Mouse (Mus musculus) hindbrain, postnatal 0 days (tissue): Measurements from ENCODE around the gene Hsf4. TPM values are rescaled to one million over a fixed set of nuclear protein-coding genes. Genes with fewer than 3 reads are reported as not detected.
"Not testable (repeated sequence)": the region's sequence is repeated elsewhere in the genome, so short reads cannot be mapped to it uniquely, and the experiment has no call there.

Experiments used
- ATAC-seq: fragments of 200-750 bp; cut with Nextera tagmentation; 2 replicates; pipeline ENCODE4 v1.8.0; 2017; ENCODE audit warnings: mild to moderate bottlenecking, moderate TSS enrichment, moderate library complexity
- DNase-seq: peaks from one replicate; pipeline ENCODE4 v3.0.0-alpha.2; 2015; ENCODE audit warnings: low spot score
- H3K27ac ChIP-seq: fragments of 300-500 bp; sonication (generic); 2 replicates; pipeline ENCODE4 v1.5.1; 2014; ENCODE audit warnings: mild to moderate bottlenecking
- H3K27me3 ChIP-seq: fragments of 300-500 bp; sonication (generic); 2 replicates; pipeline ENCODE4 v1.6.1; 2014; ENCODE audit warnings: low read length, mixed read lengths; ENCODE audit not compliant: insufficient read depth
- H3K36me3 ChIP-seq: fragments of 300-500 bp; sonication (generic); 2 replicates; pipeline ENCODE4 v1.6.1; 2014; ENCODE audit warnings: low read length, mixed read lengths; ENCODE audit not compliant: insufficient read depth
- H3K4me1 ChIP-seq: fragments of 300-500 bp; sonication (generic); 2 replicates; pipeline ENCODE4 v1.6.1; 2014; ENCODE audit warnings: antibody characterized with exemption, low read length, mixed read lengths; ENCODE audit not compliant: insufficient read depth
- H3K4me2 ChIP-seq: fragments of 300-500 bp; sonication (generic); 2 replicates; pipeline ENCODE4 v1.6.1; 2014; ENCODE audit warnings: low read depth, mild to moderate bottlenecking, low read length, moderate library complexity, mixed read lengths
- H3K4me3 ChIP-seq: fragments of 300-500 bp; sonication (generic); 2 replicates; pipeline ENCODE4 v1.5.1; 2014; ENCODE audit warnings: low read length
- H3K9ac ChIP-seq: fragments of 300-500 bp; sonication (generic); replicated peaks from 2 replicates; pipeline ENCODE4 v1.6.1; 2014; ENCODE audit warnings: mild to moderate bottlenecking, low read length, moderate library complexity, mixed read lengths
- H3K9me3 ChIP-seq: fragments of 300-500 bp; sonication (generic); 2 replicates; pipeline ENCODE4 v1.6.1; 2016; ENCODE audit warnings: low read length, mixed read lengths
- CTCF ChIP-seq: IDR thresholded peaks from 2 replicates; pipeline ENCODE4 v1.5.1; 2016; ENCODE audit warnings: antibody characterized with exemption, control low read depth, low read depth
- WGBS: fragments of 180-500 bp; shearing (Covaris S2); extraction: QIAGEN DNeasy Blood & Tissue Kit; methylation state at CpG from one replicate; pipeline ENCODE4 v1.1.7; 2014; 5-methylcytosine and 5-hydroxymethylcytosine counted together
- polyA plus RNA-seq: library from polyadenylated mRNA; unstranded; fragments of >200 nt; fragmentation: Nextera tagmentation; extraction: Ambion mirVana; gene quantifications from 2 replicates; pipeline ENCODE4 v1.2.1, GENCODE M21; 2015
- total RNA-seq: library from RNA; depleted of rRNA; stranded (reverse); fragments of >200 nt; gene quantifications from 2 replicates; pipeline ENCODE4 v1.2.3, GENCODE M21; 2014; rRNA removed

Gene Hsf4
- total RNA-seq, result 0.63 TPM in 1 of 2 replicates, not detected in the other
- 1.4 and 1.5 TPM in 2 replicates for polyA plus RNA-seq

DNA sequence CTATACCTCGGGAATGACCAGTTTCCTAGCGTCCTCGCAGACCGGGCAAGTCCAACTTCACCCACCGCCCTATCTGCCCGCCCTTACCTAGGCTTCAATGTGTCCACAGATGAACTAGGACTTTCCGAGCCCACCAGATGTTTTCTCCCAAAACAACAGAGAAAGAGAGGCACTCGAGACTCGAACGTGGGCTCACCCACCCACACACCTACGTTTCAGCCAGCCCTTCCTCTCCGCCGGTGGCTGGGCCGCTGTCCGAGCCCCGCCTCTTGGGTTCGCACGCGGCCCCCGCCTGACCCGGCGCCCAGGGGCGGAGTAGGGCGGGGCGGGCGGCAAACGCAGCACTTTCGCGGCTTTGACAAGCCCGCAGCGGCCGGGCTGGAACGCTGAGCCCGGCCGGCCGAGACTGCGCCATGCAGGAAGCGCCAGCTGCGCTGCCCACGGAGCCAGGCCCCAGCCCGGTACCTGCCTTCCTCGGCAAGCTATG lies at the start of gene Hsf4:
Gene Hsf4, plus strand, starts transcription at position 341 of the 487 bp plus-strand sequence.
- Histone ChIP-seq H3K4me1 (peaks cover 17% of the 10 kb centered on the region), H3K4me2 (peak within 1 kb of the TSS; percentile 85), H3K27me3 (peaks cover 45% of the 10 kb centered on the region), H3K27ac (peak within 1 kb of the TSS; percentile 41; the same call in 1 of the 2 replicates), H3K36me3 (no peaks in the 10 kb centered on the region), H3K9ac (peak within 1 kb of the TSS; percentile 54), H3K9me3 (no peaks in the 10 kb centered on the region), H3K4me3 (peak within 1 kb of the TSS; percentile 46)
- WGBS, result under 1% methylated on average over 42 of the region's 42 CpGs
- ATAC-seq (no peak), DNase-seq (no peak)
- no peak for TF ChIP-seq CTCF

DNA sequence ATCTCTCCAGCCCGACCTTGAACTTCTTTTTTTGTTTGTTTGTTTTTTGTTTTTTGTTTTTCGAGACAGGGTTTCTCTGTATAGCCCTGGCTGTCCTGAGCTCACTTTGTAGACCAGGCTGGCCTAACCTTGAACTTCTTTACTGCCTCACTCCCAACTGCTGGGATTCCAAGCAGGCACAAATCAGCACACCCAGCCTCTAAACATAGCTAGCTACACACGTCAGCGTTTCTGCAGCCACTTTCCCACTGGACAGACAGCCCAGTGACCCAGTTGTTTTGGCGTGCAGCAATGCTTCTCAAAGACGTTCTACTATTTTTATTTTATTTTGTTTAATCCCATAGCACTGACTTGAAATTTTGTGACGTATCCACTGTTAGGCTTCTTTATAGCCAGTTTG lies 45.8 kb upstream of the Hsf4 start:
- H3K4me1 ChIP-seq, result peaks cover 16% of the 10 kb centered on the region; the same call in 1 of the 2 replicates
- no peaks in the 10 kb centered on the region for H3K36me3 ChIP-seq
- no peak overlapping the region; the same call in 1 of the 2 replicates for H3K4me2 ChIP-seq
- 75% methylated on average over 7 of the region's 7 CpGs for WGBS
- no peaks in the 10 kb centered on the region for H3K27me3 ChIP-seq
- TF ChIP-seq CTCF, result no peak
- ATAC-seq (no peak), DNase-seq (no peak)
- H3K9me3 ChIP-seq, result no peaks in the 10 kb centered on the region
- H3K4me3 ChIP-seq, result no peak overlapping the region
- peak overlapping the region; percentile 81 for H3K27ac ChIP-seq
- no peak overlapping the region for H3K9ac ChIP-seq

DNA sequence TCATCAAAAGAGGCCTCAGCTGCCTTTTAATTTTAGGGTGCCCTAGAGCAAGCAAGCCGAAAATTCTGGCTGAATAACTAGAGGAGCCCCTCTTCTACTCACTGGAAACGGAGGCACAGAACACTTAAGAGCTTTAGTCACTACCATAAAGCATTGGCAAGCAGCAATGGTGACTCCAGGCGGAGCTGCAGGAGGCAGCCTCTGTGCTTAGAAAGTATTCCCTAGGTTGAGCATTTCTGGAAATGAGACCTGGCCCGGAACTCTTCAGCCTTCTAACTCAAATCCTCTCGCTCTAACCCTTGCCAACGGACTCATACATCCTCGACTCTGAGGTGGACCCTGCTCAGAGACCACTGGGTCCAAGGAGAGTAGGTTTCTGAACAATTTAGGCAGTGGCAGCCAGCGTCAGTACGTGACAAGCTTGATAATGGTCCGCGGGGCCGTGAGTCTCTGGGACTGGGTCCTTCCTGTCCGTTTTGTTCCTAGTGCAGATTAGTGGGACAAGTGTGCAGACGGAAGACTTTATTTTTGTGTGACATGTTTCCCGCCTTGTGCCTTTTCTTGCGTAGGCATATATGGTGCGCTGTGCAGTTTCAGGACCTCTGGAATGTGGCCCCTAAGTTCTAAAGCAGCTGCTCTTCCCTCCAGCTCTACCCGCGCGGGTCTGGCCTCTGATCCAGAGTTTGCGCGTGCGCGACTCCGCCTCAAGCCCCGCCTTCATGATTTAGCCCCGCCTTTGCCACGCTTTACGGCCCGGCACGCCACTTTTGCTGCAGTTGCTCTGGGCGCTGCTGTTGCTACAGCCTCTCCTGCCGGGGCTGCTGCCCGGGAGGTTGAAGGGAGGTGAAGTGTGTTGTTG lies 45.0 kb upstream of the Hsf4 start, which contains the start of gene D230025D16Rik:
Gene D230025D16Rik, plus strand, starts transcription at position 733 of the 859 bp plus-strand sequence.
- no peak for TF ChIP-seq CTCF
- DNase-seq (peak; percentile 97), ATAC-seq (peak; percentile 97)
- no peaks in the 10 kb centered on the region for H3K9me3 ChIP-seq
- no peaks in the 10 kb centered on the region for H3K27me3 ChIP-seq
- peak within 1 kb of the TSS; percentile 89 for H3K9ac ChIP-seq
- WGBS, result 2% methylated on average over 34 of the region's 34 CpGs
- peak within 1 kb of the TSS; percentile 99 for H3K4me3 ChIP-seq
- peak within 1 kb of the TSS; percentile 86 for H3K4me2 ChIP-seq
- H3K36me3 ChIP-seq, result no peaks in the 10 kb centered on the region
- peaks cover 16% of the 10 kb centered on the region; the same call in 1 of the 2 replicates for H3K4me1 ChIP-seq
- H3K27ac ChIP-seq, result peak within 1 kb of the TSS; percentile 81

DNA sequence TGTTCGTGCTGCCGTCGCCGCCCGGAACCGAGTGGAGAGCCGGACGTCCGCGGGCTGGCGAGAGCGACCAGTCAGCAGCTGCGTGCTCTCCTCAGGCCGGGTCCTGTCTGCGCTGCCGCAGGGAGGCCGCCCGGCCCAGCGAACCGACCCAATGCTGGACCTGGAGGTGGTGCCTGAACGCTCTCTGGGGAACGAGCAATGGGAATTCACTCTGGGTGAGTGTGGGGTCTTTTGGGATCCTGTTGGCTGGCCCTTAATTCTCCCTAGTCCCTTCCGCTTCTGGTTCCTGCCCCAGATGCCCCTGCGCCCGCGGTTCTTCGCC lies 44.4 kb upstream of the Hsf4 start:
- WGBS, result 0% methylated on average over 27 of the region's 27 CpGs
- no peak for TF ChIP-seq CTCF
- Histone ChIP-seq H3K27ac (peak overlapping the region; percentile 81), H3K4me2 (peak overlapping the region; percentile 86), H3K4me1 (peaks cover 16% of the 10 kb centered on the region; the same call in 1 of the 2 replicates), H3K27me3 (no peaks in the 10 kb centered on the region), H3K9me3 (no peaks in the 10 kb centered on the region), H3K4me3 (peak overlapping the region; percentile 99), H3K36me3 (no peaks in the 10 kb centered on the region), H3K9ac (peak overlapping the region; percentile 89)
- no peak for DNase-seq
- ATAC-seq, result no peak

DNA sequence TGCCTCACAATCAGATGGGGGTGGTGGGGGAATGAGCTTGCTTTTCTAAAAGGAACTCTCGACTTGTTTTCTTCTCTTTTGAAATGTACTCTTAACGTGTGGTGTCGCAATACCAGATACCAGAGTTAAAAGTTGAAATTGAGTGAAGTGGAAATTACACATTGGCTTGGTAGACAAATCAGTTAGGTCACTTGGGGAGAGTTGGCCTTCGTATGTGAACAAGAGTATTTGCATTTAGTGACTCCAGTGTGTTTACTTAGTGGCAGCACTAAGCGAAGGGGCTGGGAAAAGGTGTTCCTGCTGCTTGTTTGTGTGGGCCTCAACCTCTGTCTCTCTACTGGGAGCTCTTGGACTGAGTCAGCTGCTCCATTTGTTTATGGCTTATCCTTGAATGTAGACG lies 43.7 kb upstream of the Hsf4 start:
- H3K27me3 ChIP-seq, result no peaks in the 10 kb centered on the region
- no peak for DNase-seq
- H3K9ac ChIP-seq, result peak overlapping the region; percentile 89
- no peak for ATAC-seq
- no peaks in the 10 kb centered on the region for H3K9me3 ChIP-seq
- WGBS, result 28% methylated on average over 6 of the region's 6 CpGs
- TF ChIP-seq CTCF, result no peak
- H3K4me1 ChIP-seq, result peaks cover 16% of the 10 kb centered on the region; the same call in 1 of the 2 replicates
- H3K27ac ChIP-seq, result no peak overlapping the region
- no peaks in the 10 kb centered on the region for H3K36me3 ChIP-seq
- peak overlapping the region; percentile 86 for H3K4me2 ChIP-seq
- peak overlapping the region; percentile 99 for H3K4me3 ChIP-seq

DNA sequence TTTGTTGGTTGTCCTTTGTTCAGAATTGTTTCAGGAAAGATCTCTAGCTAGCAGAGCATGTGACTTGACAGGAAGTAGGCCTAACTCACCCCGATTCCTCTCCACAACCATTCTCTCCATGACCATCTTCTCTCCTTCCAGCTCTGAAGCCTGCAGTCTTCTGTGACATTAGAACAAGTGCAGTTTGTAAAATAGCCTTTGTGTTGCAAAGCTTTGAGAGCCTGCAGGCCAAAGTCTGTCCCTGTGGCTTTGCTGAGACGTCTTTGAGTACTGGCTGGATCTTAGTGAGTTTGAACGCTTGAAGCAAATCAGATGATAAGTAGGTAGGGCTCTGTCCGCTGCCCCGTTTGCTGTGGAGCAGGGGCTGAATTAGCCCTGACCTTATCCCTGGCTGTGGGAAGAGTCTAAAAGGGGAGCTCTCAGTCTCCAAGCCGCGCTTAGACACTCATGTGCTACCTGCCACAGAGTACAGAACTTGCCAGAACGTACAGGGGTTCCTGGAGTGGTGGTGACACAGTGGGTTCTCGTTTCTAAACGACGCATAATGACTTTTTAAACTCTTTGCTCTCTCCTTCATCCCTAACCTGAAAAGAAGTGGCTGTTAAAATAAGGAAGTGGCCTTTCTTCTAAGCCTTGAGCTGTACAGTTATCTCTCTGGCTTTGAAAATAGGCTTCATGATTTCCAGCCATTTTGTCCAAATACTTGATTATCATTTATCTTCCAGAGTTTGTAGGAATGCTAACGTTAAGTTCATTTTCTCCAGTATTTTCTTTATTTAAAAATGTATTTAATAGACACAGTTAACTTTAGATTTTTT lies 37.9 kb upstream of the Hsf4 start:
- no peak for ATAC-seq
- Histone ChIP-seq H3K9ac (no peak overlapping the region), H3K27me3 (no peaks in the 10 kb centered on the region), H3K4me3 (no peak overlapping the region), H3K4me1 (no peaks in the 10 kb centered on the region), H3K9me3 (no peaks in the 10 kb centered on the region), H3K4me2 (no peak overlapping the region), H3K27ac (no peak overlapping the region), H3K36me3 (no peaks in the 10 kb centered on the region; the same call in 1 of the 2 replicates)
- no peak for TF ChIP-seq CTCF
- DNase-seq, result no peak
- 88% methylated on average over 12 of the region's 12 CpGs for WGBS

DNA sequence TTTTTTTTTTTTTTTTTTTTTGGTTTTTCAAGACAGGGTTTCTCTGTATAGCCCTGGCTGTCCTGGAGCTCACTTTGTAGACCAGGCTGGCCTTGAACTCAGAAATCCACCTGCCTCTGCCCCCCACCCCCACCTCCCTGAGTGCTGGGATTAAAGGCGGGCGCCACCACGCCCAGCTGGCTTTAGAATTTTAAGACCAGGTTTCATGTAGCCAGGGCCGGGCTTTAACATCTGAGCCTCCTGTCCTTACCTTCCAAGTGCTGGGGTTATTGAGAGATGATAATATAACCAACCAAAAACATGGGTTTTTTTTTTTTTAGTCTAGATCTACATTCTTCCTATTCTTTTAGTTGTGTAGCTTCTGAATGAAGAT lies 37.3 kb upstream of the Hsf4 start:
- DNase-seq, H3K27me3 ChIP-seq, ATAC-seq, H3K9ac ChIP-seq, H3K4me1 ChIP-seq, H3K4me2 ChIP-seq, H3K36me3 ChIP-seq, H3K9me3 ChIP-seq, H3K4me3 ChIP-seq, H3K27ac ChIP-seq: not testable (repeated sequence)
- WGBS, result 97% methylated on average over 4 of the region's 4 CpGs
